Mouse (Mus musculus) forebrain, embryonic 11.5 days (tissue): ENCODE measurements around the gene Slfnl1. TPM values are rescaled to one million over a fixed set of nuclear protein-coding genes. Genes with fewer than 3 reads are reported as not detected.

Source experiments
- ATAC-seq: fragments of 200-750 bp; cut with Nextera tagmentation; replicated peaks from 2 replicates; pipeline ENCODE4 v1.8.0; 2017; ENCODE audit warnings: moderate TSS enrichment; ENCODE audit not compliant: low FRiP score
- DNase-seq: peaks from one replicate; pipeline ENCODE4 v3.0.0-alpha.2; 2017; ENCODE audit warnings: low spot score
- H3K27ac ChIP-seq: fragments of 300-500 bp; sonication (generic); 2 replicates; pipeline ENCODE4 v1.5.1; 2014; ENCODE audit warnings: low read depth, low read length
- H3K27me3 ChIP-seq: fragments of 300-500 bp; sonication (generic); 2 replicates; pipeline ENCODE4 v1.6.1; 2014; ENCODE audit warnings: mild to moderate bottlenecking, low read length, mixed read lengths; ENCODE audit not compliant: control insufficient read depth, insufficient read depth
- H3K36me3 ChIP-seq: fragments of 300-500 bp; sonication (generic); 2 replicates; pipeline ENCODE4 v1.6.1; 2014; ENCODE audit warnings: mild to moderate bottlenecking, low read length, moderate library complexity, mixed read lengths; ENCODE audit not compliant: control insufficient read depth, insufficient read depth
- H3K4me1 ChIP-seq: fragments of 300-500 bp; sonication (generic); replicated peaks from 2 replicates; pipeline ENCODE4 v1.6.1; 2014; ENCODE audit warnings: low read length, mixed read lengths; ENCODE audit not compliant: control insufficient read depth, insufficient read depth
- H3K4me2 ChIP-seq: fragments of 300-500 bp; sonication (generic); 2 replicates; pipeline ENCODE4 v1.6.1; 2014; ENCODE audit warnings: low read depth, mild to moderate bottlenecking, low read length, moderate library complexity, mixed read lengths; ENCODE audit not compliant: severe bottlenecking
- H3K4me3 ChIP-seq: fragments of 300-500 bp; sonication (generic); 2 replicates; pipeline ENCODE4 v1.5.1; 2014; ENCODE audit warnings: low read depth, low read length
- H3K9ac ChIP-seq: fragments of 300-500 bp; sonication (generic); 2 replicates; pipeline ENCODE4 v1.6.1; 2014; ENCODE audit warnings: low read length
- H3K9me3 ChIP-seq: fragments of 300-500 bp; sonication (generic); 2 replicates; pipeline ENCODE4 v1.6.1; 2016; ENCODE audit warnings: low read length, mixed read lengths; ENCODE audit not compliant: control insufficient read depth
- WGBS: fragments of 180-500 bp; shearing (Covaris S2); extraction: QIAGEN DNeasy Blood & Tissue Kit; methylation state at CpG from one replicate; pipeline ENCODE4 v1.1.7; 2014; 5-methylcytosine and 5-hydroxymethylcytosine counted together
- polyA plus RNA-seq: library from polyadenylated mRNA; unstranded; fragments of >200 nt; fragmentation: Nextera tagmentation; extraction: Ambion mirVana; gene quantifications from 2 replicates; pipeline ENCODE4 v1.2.1, GENCODE M21; 2014

Gene Slfnl1
- polyA plus RNA-seq, 1 experiment from 2014 or later, result not detected

DNA sequence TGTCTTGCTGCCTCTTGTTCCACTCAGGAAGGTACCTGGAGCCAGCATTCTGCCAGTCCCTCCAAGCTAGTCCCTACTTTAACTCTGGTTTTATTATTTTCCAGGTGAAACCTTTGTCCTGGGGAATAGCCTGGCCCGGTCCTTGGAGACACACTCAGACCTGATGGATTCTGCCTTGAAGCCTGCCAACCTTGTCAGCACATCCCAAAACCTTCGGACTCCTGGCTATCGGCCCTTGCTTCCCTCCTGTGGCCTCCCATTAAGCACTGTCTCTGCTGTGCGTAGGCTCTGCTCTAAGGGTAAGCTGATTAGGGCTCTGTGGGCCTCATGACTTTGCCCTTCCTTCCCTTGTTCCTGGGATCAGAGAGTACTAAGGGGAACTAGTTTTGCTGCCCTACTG, 9.7 kb upstream of the Slfnl1 start:
- no peaks in the 10 kb centered on the region for H3K27me3 ChIP-seq
- no peak overlapping the region for H3K9ac ChIP-seq
- H3K4me2 ChIP-seq, result no peak overlapping the region
- 88% methylated on average over 4 of the region's 4 CpGs for WGBS
- ATAC-seq, result no peak
- peaks cover 2% of the 10 kb centered on the region; the same call in 1 of the 2 replicates for H3K36me3 ChIP-seq
- no peaks in the 10 kb centered on the region for H3K9me3 ChIP-seq
- H3K4me1 ChIP-seq, result no peaks in the 10 kb centered on the region
- DNase-seq, result no peak
- no peak overlapping the region for H3K27ac ChIP-seq
- H3K4me3 ChIP-seq, result no peak overlapping the region

DNA sequence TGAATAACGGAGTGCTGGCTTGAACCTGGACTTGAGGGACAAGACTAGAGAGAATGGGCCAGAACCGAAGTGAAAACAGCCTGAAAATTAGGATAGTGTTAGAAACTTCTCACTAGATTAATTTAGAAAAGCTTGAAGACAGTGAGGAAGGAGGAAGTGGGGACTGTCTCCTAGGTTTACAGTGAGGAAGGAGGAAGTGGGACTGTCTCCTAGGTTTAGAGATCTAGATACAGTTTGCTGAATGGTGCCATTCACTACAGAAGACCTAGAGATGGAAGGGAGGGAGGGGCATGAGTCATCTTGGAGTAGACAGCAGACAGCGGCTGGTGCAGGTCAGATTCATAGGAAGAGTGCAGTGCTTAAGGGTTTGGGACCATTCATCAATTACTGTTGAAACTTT, 8.9 kb upstream of the Slfnl1 start:
- Histone ChIP-seq H3K27me3 (no peaks in the 10 kb centered on the region), H3K36me3 (peaks cover 2% of the 10 kb centered on the region; the same call in 1 of the 2 replicates), H3K9ac (no peak overlapping the region), H3K4me2 (no peak overlapping the region), H3K4me3 (no peak overlapping the region), H3K27ac (no peak overlapping the region), H3K9me3 (no peaks in the 10 kb centered on the region), H3K4me1 (no peaks in the 10 kb centered on the region)
- DNase-seq, result no peak
- no peak for ATAC-seq
- 95% methylated on average over 3 of the region's 3 CpGs for WGBS

DNA sequence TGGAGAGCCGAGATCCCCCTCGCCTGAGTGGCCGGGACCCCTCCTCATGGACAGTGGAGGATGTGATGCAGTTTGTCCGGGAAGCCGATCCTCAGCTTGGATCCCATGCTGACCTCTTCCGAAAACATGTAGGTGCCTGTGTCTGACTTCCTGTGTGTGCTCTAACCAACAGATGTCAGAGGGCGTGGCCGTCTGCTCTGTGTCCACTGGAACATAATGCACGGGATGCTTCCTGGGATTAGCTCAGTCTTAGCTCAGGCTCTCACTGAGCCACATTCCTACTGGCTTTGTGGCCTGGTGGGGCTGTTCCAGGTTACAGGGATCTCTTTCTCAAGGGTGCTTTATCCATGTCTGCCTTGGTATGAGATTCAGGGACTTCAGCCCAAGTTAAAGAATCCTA, 3.9 kb upstream of the Slfnl1 start:
- no peaks in the 10 kb centered on the region for H3K9me3 ChIP-seq
- H3K4me3 ChIP-seq, result no peak overlapping the region
- WGBS, result 81% methylated on average over 9 of the region's 9 CpGs
- H3K4me1 ChIP-seq, result no peaks in the 10 kb centered on the region
- no peaks in the 10 kb centered on the region for H3K27me3 ChIP-seq
- no peak overlapping the region for H3K27ac ChIP-seq
- no peak overlapping the region for H3K9ac ChIP-seq
- ATAC-seq (no peak), DNase-seq (no peak)
- no peak overlapping the region for H3K4me2 ChIP-seq
- peaks cover 2% of the 10 kb centered on the region; the same call in 1 of the 2 replicates for H3K36me3 ChIP-seq

DNA sequence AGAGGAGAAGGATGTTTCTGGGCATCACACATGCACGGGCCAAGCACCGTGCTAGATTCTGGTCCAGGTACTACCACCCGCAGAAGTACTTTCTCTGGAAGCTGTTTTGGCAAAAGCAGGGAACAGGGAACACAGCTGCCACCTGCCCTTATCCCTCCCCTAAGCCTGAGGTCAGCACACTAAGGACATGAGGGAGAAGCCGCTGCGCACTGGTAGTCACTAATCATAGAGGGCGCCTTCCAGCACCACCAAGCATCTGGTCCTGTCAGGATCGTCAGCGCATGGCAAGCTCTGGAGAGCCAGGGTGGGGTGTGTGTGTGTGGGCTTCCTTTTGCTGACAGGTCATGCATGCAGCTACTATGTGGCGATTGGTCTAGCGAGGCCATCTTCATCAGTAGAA, 6.6 kb downstream of the Slfnl1 start:
- Histone ChIP-seq H3K9me3 (no peaks in the 10 kb centered on the region), H3K4me3 (no peak overlapping the region), H3K4me1 (no peaks in the 10 kb centered on the region), H3K27ac (no peak overlapping the region), H3K9ac (no peak overlapping the region), H3K36me3 (peaks cover 30% of the 10 kb centered on the region), H3K4me2 (no peak overlapping the region), H3K27me3 (no peaks in the 10 kb centered on the region; the same call in 1 of the 2 replicates)
- WGBS, result 94% methylated on average over 10 of the region's 10 CpGs
- DNase-seq (no peak), ATAC-seq (no peak)

DNA sequence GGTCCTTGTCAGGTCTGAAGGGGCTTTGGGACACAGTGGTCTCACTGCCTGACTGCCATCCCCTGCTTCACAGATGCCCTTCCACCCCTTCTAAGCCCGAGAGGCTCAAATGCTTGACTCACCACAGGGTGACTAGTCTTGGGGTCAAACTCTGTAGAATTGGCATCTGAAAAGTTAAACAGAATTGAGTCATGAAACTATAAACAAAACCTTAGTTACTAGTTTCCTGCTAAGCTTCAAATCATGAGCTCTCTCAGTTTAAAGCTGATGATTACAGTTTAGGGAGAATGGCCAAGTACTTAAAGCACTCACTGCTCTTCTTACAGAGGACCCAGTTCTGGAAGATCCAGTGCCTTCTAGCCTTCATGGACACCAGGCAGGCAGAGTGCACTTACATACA, 12.9 kb downstream of the Slfnl1 start:
- Histone ChIP-seq H3K36me3 (peaks cover 26% of the 10 kb centered on the region), H3K9me3 (no peaks in the 10 kb centered on the region), H3K9ac (no peak overlapping the region), H3K4me1 (no peaks in the 10 kb centered on the region), H3K4me2 (no peak overlapping the region), H3K4me3 (no peak overlapping the region), H3K27me3 (no peaks in the 10 kb centered on the region), H3K27ac (no peak overlapping the region)
- DNase-seq, result no peak
- 86% methylated on average over 1 of the region's 1 CpGs for WGBS
- ATAC-seq, result no peak

DNA sequence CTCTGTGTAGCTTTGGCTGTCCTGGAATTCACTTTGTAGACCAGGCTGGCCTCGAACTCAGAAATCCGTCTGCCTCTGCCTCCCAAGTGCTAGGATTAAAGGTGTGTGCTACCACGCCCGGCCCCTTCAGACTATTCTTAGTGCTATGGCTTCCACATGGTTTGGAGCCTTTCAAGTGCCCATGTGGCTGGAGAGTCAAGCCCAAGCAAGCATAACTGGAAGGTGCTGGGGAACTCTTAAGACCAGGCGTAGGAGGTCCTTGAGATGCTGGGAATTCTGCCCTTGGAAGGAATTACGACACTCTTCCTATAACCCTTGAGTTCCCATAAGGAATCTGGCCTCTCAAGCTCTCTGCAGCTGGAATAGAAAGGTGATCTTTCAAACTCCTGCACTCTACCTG, 24.6 kb downstream of the Slfnl1 start:
- ATAC-seq (no peak), DNase-seq (no peak)
- Histone ChIP-seq H3K4me3 (no peak overlapping the region), H3K9me3 (no peaks in the 10 kb centered on the region), H3K9ac (no peak overlapping the region), H3K27me3 (no peaks in the 10 kb centered on the region), H3K27ac (no peak overlapping the region), H3K4me2 (no peak overlapping the region), H3K36me3 (peaks cover 24% of the 10 kb centered on the region), H3K4me1 (no peaks in the 10 kb centered on the region)
- 93% methylated on average over 6 of the region's 6 CpGs for WGBS

DNA sequence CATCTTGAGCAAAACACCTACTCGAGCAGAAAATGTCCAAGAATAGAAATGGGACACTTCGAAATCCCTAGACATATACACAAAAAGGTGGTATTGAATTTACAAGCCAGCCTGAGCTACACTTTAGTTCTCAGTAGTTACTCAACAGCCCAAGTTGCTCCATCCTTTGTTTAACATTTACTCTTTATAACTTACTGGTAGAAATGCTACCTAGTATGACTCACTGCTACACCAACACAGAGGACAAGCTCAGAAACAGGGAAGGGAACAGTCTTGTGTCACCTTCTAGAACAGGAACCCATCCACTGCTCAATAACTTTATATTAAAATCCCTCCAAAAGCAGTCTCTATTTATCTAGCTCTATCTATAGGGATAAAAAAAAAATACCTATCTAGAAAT, 33.7 kb downstream of the Slfnl1 start:
- Histone ChIP-seq H3K4me3 (no peak overlapping the region), H3K9me3 (no peaks in the 10 kb centered on the region), H3K27ac (no peak overlapping the region), H3K36me3 (peaks cover 5% of the 10 kb centered on the region; the same call in 1 of the 2 replicates), H3K4me2 (no peak overlapping the region), H3K27me3 (no peaks in the 10 kb centered on the region), H3K4me1 (0 out of 2 replicates have a peak, but pooled peaks cover 2% of the 10 kb centered on the region), H3K9ac (no peak overlapping the region)
- no peak for DNase-seq
- no peak for ATAC-seq
- WGBS, result 96% methylated on average over 2 of the region's 2 CpGs

DNA sequence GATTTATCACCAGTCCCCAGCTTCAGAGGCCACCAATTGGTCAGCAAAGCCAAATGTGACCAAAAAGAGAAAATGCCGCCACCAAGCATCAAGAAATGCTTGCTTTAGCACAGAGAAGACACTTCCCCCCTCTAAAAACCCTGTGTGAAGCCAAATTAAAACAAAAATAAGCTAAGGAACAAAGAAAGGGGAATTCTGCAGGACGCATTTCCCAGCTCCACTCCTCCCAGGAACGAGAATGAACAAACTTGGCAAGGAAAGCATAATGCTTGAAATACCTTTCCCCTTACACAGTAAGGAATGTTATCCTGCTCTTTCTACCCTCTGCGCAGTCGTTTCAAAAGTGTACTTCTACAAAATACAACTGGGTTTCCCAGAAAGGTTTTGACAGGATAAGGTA, 36.0 kb downstream of the Slfnl1 start:
- H3K4me2 ChIP-seq, result peak overlapping the region; percentile 87; the same call in 1 of the 2 replicates
- ATAC-seq (no peak), DNase-seq (no peak)
- H3K36me3 ChIP-seq, result no peaks in the 10 kb centered on the region; the same call in 1 of the 2 replicates
- whole genome bisulfite sequencing, result 73% methylated on average over 5 of the region's 5 CpGs
- H3K4me1 ChIP-seq, result 0 out of 2 replicates have a peak, but pooled peaks cover 2% of the 10 kb centered on the region
- H3K4me3 ChIP-seq, result no peak overlapping the region
- H3K9ac ChIP-seq, result no peak overlapping the region
- H3K27me3 ChIP-seq, result no peaks in the 10 kb centered on the region
- H3K9me3 ChIP-seq, result no peaks in the 10 kb centered on the region
- no peak overlapping the region for H3K27ac ChIP-seq

DNA sequence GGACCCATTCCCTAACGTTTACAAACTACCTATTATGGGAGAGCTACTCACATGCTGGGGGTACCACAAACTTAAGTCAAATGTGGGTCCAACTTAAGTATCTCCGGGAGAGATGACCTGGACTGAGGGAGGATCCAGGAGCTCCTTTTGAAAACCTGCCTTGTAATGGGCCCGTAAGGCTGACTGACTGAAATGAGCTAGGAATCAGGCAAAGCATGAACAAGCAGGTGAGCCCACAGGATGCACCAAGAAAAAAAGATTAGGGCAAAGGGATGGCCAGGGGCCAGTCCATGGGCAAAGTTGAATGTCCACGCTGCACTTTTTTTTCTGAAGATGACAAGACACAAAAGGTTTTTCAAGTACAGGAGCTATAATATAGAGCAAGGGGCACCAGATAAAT, 37.0 kb downstream of the Slfnl1 start:
- WGBS, result 13% methylated on average over 4 of the region's 4 CpGs
- peak overlapping the region; percentile 87 for H3K4me2 ChIP-seq
- H3K27me3 ChIP-seq, result no peaks in the 10 kb centered on the region
- ATAC-seq (no peak), DNase-seq (no peak)
- H3K9me3 ChIP-seq, result no peaks in the 10 kb centered on the region
- peak overlapping the region; percentile 96 for H3K9ac ChIP-seq
- no peak overlapping the region for H3K27ac ChIP-seq
- peak overlapping the region; percentile 69 for H3K4me3 ChIP-seq
- H3K36me3 ChIP-seq, result no peaks in the 10 kb centered on the region; the same call in 1 of the 2 replicates
- 0 out of 2 replicates have a peak, but pooled peaks cover 2% of the 10 kb centered on the region for H3K4me1 ChIP-seq
